Mouse (Mus musculus) limb, embryonic 13.5 days (tissue): ENCODE data around the gene Tspan8. TPM values are rescaled to one million over a fixed set of nuclear protein-coding genes. Genes with fewer than 3 reads are reported as not detected.

Experiments
- ATAC-seq: fragments of 200-750 bp; cut with Nextera tagmentation; 2 replicates; pipeline ENCODE4 v1.8.0; 2017; ENCODE audit warnings: low read depth, moderate number of reproducible peaks, moderate TSS enrichment; ENCODE audit not compliant: low FRiP score
- H3K27ac ChIP-seq: fragments of 300-500 bp; sonication (generic); 2 replicates; pipeline ENCODE4 v1.5.1; 2015; ENCODE audit warnings: inconsistent platforms, mild to moderate bottlenecking, moderate library complexity
- H3K27me3 ChIP-seq: fragments of 300-500 bp; sonication (generic); 2 replicates; pipeline ENCODE4 v1.6.1; 2015; ENCODE audit warnings: mild to moderate bottlenecking, inconsistent platforms
- H3K36me3 ChIP-seq: fragments of 300-500 bp; sonication (generic); 2 replicates; pipeline ENCODE4 v1.6.1; 2015; ENCODE audit warnings: inconsistent platforms, mild to moderate bottlenecking, moderate library complexity
- H3K4me1 ChIP-seq: fragments of 300-500 bp; sonication (generic); 2 replicates; pipeline ENCODE4 v1.6.1; 2015; ENCODE audit warnings: inconsistent platforms
- H3K4me2 ChIP-seq: fragments of 300-500 bp; sonication (generic); replicated peaks from 2 replicates; pipeline ENCODE4 v1.6.1; 2015; ENCODE audit warnings: inconsistent platforms, mild to moderate bottlenecking, moderate library complexity
- H3K4me3 ChIP-seq: fragments of 300-500 bp; sonication (generic); 2 replicates; pipeline ENCODE4 v1.5.1; 2015; ENCODE audit warnings: moderate library complexity, mild to moderate bottlenecking, inconsistent platforms
- H3K9ac ChIP-seq: fragments of 300-500 bp; sonication (generic); 2 replicates; pipeline ENCODE4 v1.6.1; 2015; ENCODE audit warnings: mild to moderate bottlenecking, inconsistent platforms
- H3K9me3 ChIP-seq: fragments of 300-500 bp; sonication (generic); 2 replicates; pipeline ENCODE4 v1.6.1; 2016; ENCODE audit warnings: inconsistent platforms
- WGBS: fragments of 180-500 bp; shearing (Covaris S2); methylation state at CpG from one replicate; pipeline ENCODE4 v1.1.7; 2015; 5-methylcytosine and 5-hydroxymethylcytosine counted together
- polyA plus RNA-seq: library from polyadenylated mRNA; unstranded; fragments of >200 nt; fragmentation: Nextera tagmentation; extraction: Ambion mirVana; gene quantifications from 2 replicates; pipeline ENCODE4 v1.2.1, GENCODE M21; 2015

Tspan8 gene
- polyA plus RNA-seq, 1 experiment from 2014 or later = 2.0 TPM

DNA sequence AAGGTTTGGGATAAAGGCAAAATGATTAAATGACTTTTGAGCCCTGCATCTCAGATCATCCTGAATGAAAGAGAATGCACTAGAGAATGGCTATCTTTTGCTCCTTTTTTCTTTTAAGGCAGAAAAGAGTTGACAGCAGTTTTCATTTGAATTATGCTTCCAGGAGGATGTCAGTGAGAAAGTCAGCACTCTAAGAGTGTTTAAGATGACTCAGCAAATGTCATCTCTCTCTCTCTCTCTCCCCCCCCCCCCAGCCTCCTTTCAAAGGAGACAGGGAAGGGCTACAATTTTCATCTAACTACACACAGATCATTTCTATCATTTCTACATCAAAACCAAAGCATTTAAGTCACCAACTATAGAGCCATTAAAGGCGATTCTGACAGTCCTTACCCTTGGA lies 31.9 kb downstream of the Tspan8 start:
- Histone ChIP-seq H3K9ac (no peak overlapping the region), H3K9me3 (no peaks in the 10 kb centered on the region), H3K27me3 (no peaks in the 10 kb centered on the region), H3K27ac (no peak overlapping the region), H3K4me1 (no peaks in the 10 kb centered on the region), H3K4me2 (no peak overlapping the region), H3K4me3 (no peak overlapping the region), H3K36me3 (no peaks in the 10 kb centered on the region)
- ATAC-seq = no peak
- WGBS = 84% methylated on average over 1 of the region's 1 CpGs

GRCm38 (mm10) chr10:115860210-115860880 lies 43.7 kb downstream of the Tspan8 start:
- H3K9ac ChIP-seq = no peak overlapping the region
- no peaks in the 10 kb centered on the region for H3K36me3 ChIP-seq
- H3K4me2 ChIP-seq = 0 out of 2 replicates have a peak overlapping the region, but pooled peaks have one; percentile 10
- no peak overlapping the region for H3K27ac ChIP-seq
- H3K9me3 ChIP-seq = no peaks in the 10 kb centered on the region
- H3K4me3 ChIP-seq = no peak overlapping the region
- peak; percentile 66; the same call in 1 of the 2 replicates for ATAC-seq
- H3K27me3 ChIP-seq = no peaks in the 10 kb centered on the region
- WGBS = 27% methylated on average over 15 of the region's 15 CpGs
- H3K4me1 ChIP-seq = peaks cover 6% of the 10 kb centered on the region

GRCm38 (mm10) chr10:115861967-115862366 lies 45.3 kb downstream of the Tspan8 start:
- H3K4me3 ChIP-seq = no peak overlapping the region
- H3K9ac ChIP-seq = no peak overlapping the region
- H3K9me3 ChIP-seq = no peaks in the 10 kb centered on the region
- peaks cover 6% of the 10 kb centered on the region for H3K4me1 ChIP-seq
- no peak for ATAC-seq
- H3K4me2 ChIP-seq = no peak overlapping the region
- H3K27ac ChIP-seq = no peak overlapping the region
- no peaks in the 10 kb centered on the region for H3K36me3 ChIP-seq
- no peaks in the 10 kb centered on the region for H3K27me3 ChIP-seq
- WGBS = 54% methylated on average over 5 of the region's 5 CpGs

DNA sequence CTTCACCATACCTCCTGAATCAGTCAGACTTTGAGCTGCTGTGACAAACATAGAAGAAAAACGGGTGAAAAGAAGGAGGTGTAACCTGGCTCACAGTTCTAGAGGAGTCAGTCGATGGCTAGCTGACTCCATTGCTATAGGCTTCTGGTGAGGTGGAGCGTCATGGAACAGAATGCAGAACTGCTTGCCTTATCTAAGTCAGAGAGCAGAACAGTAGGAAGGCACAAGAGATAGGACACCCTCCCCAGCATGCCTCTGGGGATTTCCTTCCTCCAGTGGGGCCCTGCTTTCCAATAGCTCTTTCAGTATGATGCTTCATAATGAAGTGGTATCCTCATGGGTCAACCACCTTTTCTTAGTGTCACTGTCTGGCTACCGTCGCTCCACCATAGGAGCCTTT lies 66.1 kb downstream of the Tspan8 start:
- H3K4me1 ChIP-seq = no peaks in the 10 kb centered on the region
- H3K36me3 ChIP-seq = no peaks in the 10 kb centered on the region
- H3K9me3 ChIP-seq = no peaks in the 10 kb centered on the region
- WGBS = 91% methylated on average over 5 of the region's 5 CpGs
- H3K9ac ChIP-seq = no peak overlapping the region
- no peak overlapping the region for H3K4me3 ChIP-seq
- no peak overlapping the region for H3K4me2 ChIP-seq
- no peak overlapping the region for H3K27ac ChIP-seq
- no peaks in the 10 kb centered on the region for H3K27me3 ChIP-seq
- ATAC-seq = no peak

- Histone ChIP-seq H3K9me3 (no peaks in the 10 kb centered on the region), H3K27me3 (no peaks in the 10 kb centered on the region), H3K36me3 (no peaks in the 10 kb centered on the region), H3K4me2 (no peak overlapping the region), H3K27ac (no peak overlapping the region), H3K4me1 (no peaks in the 10 kb centered on the region), H3K4me3 (no peak overlapping the region), H3K9ac (no peak overlapping the region)
- ATAC-seq = no peak
- whole genome bisulfite sequencing = 45% methylated on average over 4 of the region's 4 CpGs
These were observed 75.3 kb downstream of the Tspan8 start for GRCm38 (mm10) chr10:115891924-115892323.

DNA sequence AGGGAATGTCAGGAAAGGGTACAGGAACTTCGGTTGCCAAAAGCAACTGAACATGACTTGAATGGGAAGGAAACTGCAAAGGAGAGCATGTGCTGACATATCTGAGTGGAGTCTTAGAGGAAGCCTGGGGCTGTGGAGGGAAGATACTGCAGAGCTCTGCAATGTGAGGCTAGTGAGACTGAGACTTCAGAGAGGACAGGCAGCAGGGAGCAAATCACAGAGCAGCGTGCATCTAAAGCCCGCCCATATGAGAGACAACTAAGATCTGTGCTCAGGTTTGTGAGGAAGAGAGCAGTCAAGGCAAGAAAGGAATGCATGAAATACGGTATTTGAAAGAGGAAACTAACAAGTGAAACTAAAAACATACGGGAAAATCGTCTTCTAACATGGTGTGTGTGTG lies 76.3 kb downstream of the Tspan8 start:
- H3K9ac ChIP-seq = no peak overlapping the region
- no peaks in the 10 kb centered on the region for H3K4me1 ChIP-seq
- no peak overlapping the region for H3K4me3 ChIP-seq
- H3K4me2 ChIP-seq = no peak overlapping the region
- peak; percentile 36; the same call in 1 of the 2 replicates for ATAC-seq
- H3K9me3 ChIP-seq = no peaks in the 10 kb centered on the region
- H3K27ac ChIP-seq = no peak overlapping the region
- WGBS = 56% methylated on average over 6 of the region's 6 CpGs
- no peaks in the 10 kb centered on the region for H3K27me3 ChIP-seq
- no peaks in the 10 kb centered on the region for H3K36me3 ChIP-seq

GRCm38 (mm10) chr10:115894045-115894444 lies 77.4 kb downstream of the Tspan8 start:
- 87% methylated on average over 5 of the region's 5 CpGs for WGBS
- no peaks in the 10 kb centered on the region for H3K36me3 ChIP-seq
- H3K27me3 ChIP-seq = no peaks in the 10 kb centered on the region
- no peaks in the 10 kb centered on the region for H3K4me1 ChIP-seq
- no peak for ATAC-seq
- no peak overlapping the region for H3K4me2 ChIP-seq
- no peak overlapping the region for H3K9ac ChIP-seq
- no peak overlapping the region for H3K4me3 ChIP-seq
- H3K27ac ChIP-seq = no peak overlapping the region
- H3K9me3 ChIP-seq = no peaks in the 10 kb centered on the region

- H3K27me3 ChIP-seq = no peaks in the 10 kb centered on the region
- no peaks in the 10 kb centered on the region for H3K9me3 ChIP-seq
- H3K4me1 ChIP-seq = no peaks in the 10 kb centered on the region
- H3K9ac ChIP-seq = no peak overlapping the region
- peak; percentile 44; the same call in 1 of the 2 replicates for ATAC-seq
- H3K4me3 ChIP-seq = no peak overlapping the region
- H3K4me2 ChIP-seq = no peak overlapping the region
- no peaks in the 10 kb centered on the region for H3K36me3 ChIP-seq
- no peak overlapping the region for H3K27ac ChIP-seq
These were observed 80.1 kb downstream of the Tspan8 start for GRCm38 (mm10) chr10:115896764-115897163.

GRCm38 (mm10) chr10:115897235-115897634 lies 80.6 kb downstream of the Tspan8 start:
- Histone ChIP-seq H3K9me3 (no peaks in the 10 kb centered on the region), H3K27ac (no peak overlapping the region), H3K27me3 (no peaks in the 10 kb centered on the region), H3K4me1 (no peaks in the 10 kb centered on the region), H3K9ac (no peak overlapping the region), H3K4me2 (no peak overlapping the region), H3K36me3 (no peaks in the 10 kb centered on the region), H3K4me3 (no peak overlapping the region)
- 55% methylated on average over 7 of the region's 7 CpGs for WGBS
- no peak for ATAC-seq

Other genes with a start within 250 kb of the Tspan8 start
- 0.32 TPM in 1 of 2 replicates, not detected in the other for gene A930009A15Rik, start 246.8 kb upstream of the Tspan8 start, polyA plus RNA-seq
- gene Lgr5, start 229.1 kb upstream of the Tspan8 start, polyA plus RNA-seq = 9.1 and 10.1 TPM in 2 replicates
- 0.27 and 0.32 TPM in 2 replicates for gene Ptprr, start 201.4 kb downstream of the Tspan8 start, polyA plus RNA-seq